Mouse (Mus musculus) C2C12 (cell line): ENCODE data around the gene Ptprk. TPM values are rescaled to one million over a fixed set of nuclear protein-coding genes. Genes with fewer than 3 reads are reported as not detected.

Experiments used
- H3K27me3 ChIP-seq: one replicate; pipeline ENCODE4 v1.6.1; 2011; ENCODE audit not compliant: control insufficient read depth, insufficient read depth, insufficient read length
- H3K36me3 ChIP-seq: one replicate; pipeline ENCODE4 v1.6.1; 2011; ENCODE audit not compliant: control insufficient read depth, insufficient read depth
- H3K4me3 ChIP-seq: one replicate; pipeline ENCODE4 v1.5.1; 2011; ENCODE audit warnings: mild to moderate bottlenecking, control low read depth; ENCODE audit not compliant: poor library complexity, insufficient read depth, severe bottlenecking
- H3K79me2 ChIP-seq: one replicate; pipeline ENCODE4 v1.6.1; 2011; ENCODE audit not compliant: control insufficient read depth, insufficient read depth
- H3K79me3 ChIP-seq: one replicate; pipeline ENCODE4 v1.6.1; 2011; ENCODE audit warnings: low read depth, control low read depth
- H3ac ChIP-seq: one replicate; pipeline ENCODE3; 2011; ENCODE audit warnings: low read depth; ENCODE audit not compliant: control insufficient read depth, insufficient read length
- CEBPB ChIP-seq: IDR thresholded peaks from one replicate; pipeline ENCODE4 v1.6.1; 2011; ENCODE audit warnings: low read depth, mild to moderate bottlenecking, control low read depth, moderate library complexity
- CTCF ChIP-seq: IDR thresholded peaks from one replicate; pipeline ENCODE4 v1.5.1; 2011; ENCODE audit not compliant: control insufficient read depth, insufficient read depth, insufficient read length
- FOSL1 ChIP-seq: IDR thresholded peaks from one replicate; pipeline ENCODE4 v1.8.0; 2011; ENCODE audit warnings: mild to moderate bottlenecking, low read length; ENCODE audit not compliant: poor library complexity, insufficient read depth, severe bottlenecking
- MAX ChIP-seq: IDR thresholded peaks from one replicate; pipeline ENCODE4 v1.6.1; 2011; ENCODE audit warnings: mild to moderate bottlenecking, control low read depth
- MYOD1 ChIP-seq: IDR thresholded peaks from one replicate; pipeline ENCODE4 v1.6.1; 2011; ENCODE audit warnings: low read depth; ENCODE audit not compliant: control insufficient read depth, insufficient read length
- MYOG ChIP-seq: IDR thresholded peaks from one replicate; pipeline ENCODE4 v1.6.1; 2011; ENCODE audit not compliant: control insufficient read depth, insufficient read length; ENCODE audit errors: extremely low read depth
- USF1 ChIP-seq: IDR thresholded peaks from one replicate; pipeline ENCODE4 v1.6.1; 2011; ENCODE audit warnings: low read depth, mild to moderate bottlenecking, control low read depth, moderate library complexity
- polyA plus RNA-seq: library from polyadenylated mRNA; unstranded; fragments of >200 nt; fragmentation: generic; extraction: Trizol; gene quantifications from one replicate; pipeline ENCODE4 v1.2.1, GENCODE M21; 2012; ENCODE audit warnings: missing spikeins

Ptprk gene
- polyA plus RNA-seq, 1 experiment = 13.7 TPM

GRCm38 (mm10) chr10:28519861-28520260 is 445.2 kb downstream of the Ptprk start:
- Histone ChIP-seq H3K36me3 (no peaks in the 10 kb centered on the region), H3K27me3 (no peaks in the 10 kb centered on the region), H3ac (no peak overlapping the region), H3K79me2 (no peaks in the 10 kb centered on the region), H3K79me3 (no peaks in the 10 kb centered on the region), H3K4me3 (no peak overlapping the region)
- TF ChIP-seq USF1 (no peak), MAX (no peak), MYOD1 (no peak), MYOG (no peak), CEBPB (no peak), CTCF (no peak), FOSL1 (no peak)

GRCm38 (mm10) chr10:28523992-28524735 is 449.5 kb downstream of the Ptprk start:
- no peaks in the 10 kb centered on the region for H3K79me3 ChIP-seq
- no peaks in the 10 kb centered on the region for H3K79me2 ChIP-seq
- no peak for TF ChIP-seq MAX
- TF ChIP-seq USF1 = no peak
- no peak overlapping the region for H3K4me3 ChIP-seq
- H3ac ChIP-seq = no peak overlapping the region
- no peaks in the 10 kb centered on the region for H3K36me3 ChIP-seq
- no peaks in the 10 kb centered on the region for H3K27me3 ChIP-seq

GRCm38 (mm10) chr10:28540595-28540994 is 466.0 kb downstream of the Ptprk start:
- Histone ChIP-seq H3K79me3 (no peaks in the 10 kb centered on the region), H3K27me3 (no peaks in the 10 kb centered on the region), H3K79me2 (no peaks in the 10 kb centered on the region), H3K4me3 (no peak overlapping the region), H3ac (no peak overlapping the region), H3K36me3 (no peaks in the 10 kb centered on the region)
- TF ChIP-seq CEBPB (no peak), USF1 (no peak), CTCF (no peak), MYOG (no peak), MAX (no peak), FOSL1 (no peak), MYOD1 (no peak)

- Histone ChIP-seq H3K27me3 (no peaks in the 10 kb centered on the region), H3K79me2 (no peaks in the 10 kb centered on the region), H3ac (no peak overlapping the region), H3K79me3 (no peaks in the 10 kb centered on the region), H3K36me3 (no peaks in the 10 kb centered on the region), H3K4me3 (no peak overlapping the region)
- no peak for TF ChIP-seq MAX
- TF ChIP-seq CEBPB = no peak
- no peak for TF ChIP-seq FOSL1
- no peak for TF ChIP-seq CTCF
- no peak for TF ChIP-seq MYOD1
- no peak for TF ChIP-seq USF1
- TF ChIP-seq MYOG = no peak
These were observed 468.1 kb downstream of the Ptprk start for GRCm38 (mm10) chr10:28542754-28543153.

GRCm38 (mm10) chr10:28550549-28550948 is 475.9 kb downstream of the Ptprk start:
- TF ChIP-seq CEBPB = no peak
- Histone ChIP-seq H3K79me3 (no peaks in the 10 kb centered on the region), H3K79me2 (no peaks in the 10 kb centered on the region), H3K4me3 (no peak overlapping the region), H3ac (no peak overlapping the region), H3K36me3 (no peaks in the 10 kb centered on the region), H3K27me3 (no peaks in the 10 kb centered on the region)

GRCm38 (mm10) chr10:28552068-28552467 is 477.4 kb downstream of the Ptprk start:
- Histone ChIP-seq H3ac (no peak overlapping the region), H3K79me3 (no peaks in the 10 kb centered on the region), H3K27me3 (no peaks in the 10 kb centered on the region), H3K4me3 (no peak overlapping the region), H3K79me2 (no peaks in the 10 kb centered on the region), H3K36me3 (no peaks in the 10 kb centered on the region)
- TF ChIP-seq MYOG = no peak
- TF ChIP-seq CTCF = no peak
- no peak for TF ChIP-seq USF1
